ENCODE assay signal across 9 mouse cellular contexts in genomic region chr7:40258377-40258739, GRCm38 (mm10).
DNase-seq lines count a peak whose midpoint lies in the region; ATAC-seq and TF ChIP-seq lines count a peak whose summit lies in the region.
"Had no signal": no experiment of that assay in that cellular context is flagged by ENCODE, and none has a peak within 500 bp of the region (broad histone marks: within the 10 kb centered on the region; RNA-seq: fewer than 3 reads in every experiment).

No protein-coding gene starts in this region.

- H3K4me1 ChIP-seq in limb, embryonic 13.5 days: 0 out of 2 replicates have a peak, but pooled peaks cover 8% of the 10 kb centered on the region
- no peaks in the 10 kb centered on the region for H3K4me1 ChIP-seq in forebrain, embryonic 14.5 days (ENCODE audit: control insufficient read depth, insufficient read depth, low read length)
- H3K4me1 ChIP-seq: lung, embryonic 15.5 days had no signal

- CTCF ChIA-PET in Patski (lab: Charles Lee): interaction anchor here (1.4 kb wide), 1 partner anchor 10 kb away, joined by 8 read pairs; no protein-coding TSS in a partner anchor

- WGBS in limb, embryonic 13.5 days: 37% methylated on average over 6 of the region's 6 CpGs
- 56% methylated on average over 6 of the region's 6 CpGs for WGBS in forebrain, embryonic 14.5 days

- H3K9me3 ChIP-seq in limb, embryonic 13.5 days: 0 out of 2 replicates have a peak, but pooled peaks cover 6% of the 10 kb centered on the region
- H3K9me3 ChIP-seq in forebrain, embryonic 14.5 days (replicated peaks; ENCODE audit: control insufficient read depth, low read length): no peaks in the 10 kb centered on the region
- H3K9me3 ChIP-seq: lung, embryonic 15.5 days had no signal

- no peak overlapping the region for H3K9ac ChIP-seq in limb, embryonic 13.5 days
- H3K9ac ChIP-seq in forebrain, embryonic 14.5 days (ENCODE audit: low read length): no peak overlapping the region
- H3K9ac ChIP-seq: lung, embryonic 15.5 days had no signal

- H3K27me3 ChIP-seq in Patski: no peaks in the 10 kb centered on the region
- no peaks in the 10 kb centered on the region for H3K27me3 ChIP-seq in limb, embryonic 13.5 days
- no peaks in the 10 kb centered on the region for H3K27me3 ChIP-seq in forebrain, embryonic 14.5 days (replicated peaks; ENCODE audit: control insufficient read depth, insufficient read depth, low read length)
- H3K27me3 ChIP-seq: lung, embryonic 15.5 days had no signal

- H3K4me3 ChIP-seq in limb, embryonic 13.5 days: no peak overlapping the region
- no peak overlapping the region for H3K4me3 ChIP-seq in forebrain, embryonic 14.5 days (ENCODE audit: low read depth, low read length)
- H3K4me3 ChIP-seq: lung, embryonic 15.5 days had no signal

- DNase-seq in 3T3-L1 (ENCODE audit: low read depth, low spot score) (peak; percentile 88), Patski (ENCODE audit: low read depth, low spot score) (peak; percentile 99)
- peak; percentile 56 for DNase-seq in gonadal fat pad, adult 2 months (ENCODE audit: low read depth)
- no peak for DNase-seq in embryo, embryonic 11 days
- DNase-seq in forebrain, embryonic 14.5 days (ENCODE audit: low spot score): no peak
- no peak for DNase-seq in yolk sac, embryonic 10.5 days (ENCODE audit: low spot score)
- no peak for DNase-seq in left cerebral cortex, adult 9 months (ENCODE audit: low spot score in 2 of 2)

- H3K4me2 ChIP-seq in limb, embryonic 13.5 days (replicated peaks): no peak overlapping the region
- no peak overlapping the region for H3K4me2 ChIP-seq in forebrain, embryonic 14.5 days (ENCODE audit: low read length)
- H3K4me2 ChIP-seq: lung, embryonic 15.5 days had no signal

- POLR2A ChIA-PET in Patski (lab: Charles Lee): no interaction called here

- H3K27ac ChIP-seq in limb, embryonic 13.5 days: no peak overlapping the region
- H3K27ac ChIP-seq in forebrain, embryonic 14.5 days (ENCODE audit: low read depth, low read length): no peak overlapping the region
- H3K27ac ChIP-seq: lung, embryonic 15.5 days had no signal

- ATAC-seq in Patski: peak; percentile 97
- peak; percentile 83 for ATAC-seq in limb, embryonic 13.5 days (ENCODE audit: low FRiP score, low read depth)
- no peak for ATAC-seq in forebrain, embryonic 14.5 days

- no peaks in the 10 kb centered on the region for H3K36me3 ChIP-seq in limb, embryonic 13.5 days
- H3K36me3 ChIP-seq in forebrain, embryonic 14.5 days (ENCODE audit: control insufficient read depth, insufficient read depth, low read length): no peaks in the 10 kb centered on the region
- H3K36me3 ChIP-seq: lung, embryonic 15.5 days had no signal

- in situ Hi-C loops in Patski (cut with MboI; ENCODE audit: low pct_unique_long_range_greater_than_20kb): loop anchor here (10.0 to 25.0 kb wide), 3 partner anchors 96 to 1379 kb away; partner anchors contain the start of gene Zfp788

- no peak for TF ChIP-seq CTCF in Patski (IDR thresholded peaks at IDR 0.05)

Comparison
In these comparisons a context has a peak if more than half of its experiments do, and no peak if none do; other contexts are left out.
1. DNase-seq: peak in 3T3-L1 (single experiment), Patski (single experiment) and gonadal fat pad, adult 2 months (single experiment); none in embryo, embryonic 11 days (single experiment), forebrain, embryonic 14.5 days (single experiment), yolk sac, embryonic 10.5 days (single experiment) and left cerebral cortex, adult 9 months (0 of 2).